Mouse (Mus musculus): Measurements from ENCODE around the gene Nrtn. TPM values are rescaled to one million over a fixed set of nuclear protein-coding genes. Genes with fewer than 3 reads are reported as not detected.

Nrtn gene
- not detected for polyA plus RNA-seq (2017; shearing (Covaris generic))

GRCm38 (mm10) chr17:56757416-56758123 lies at the start of gene Nrtn:
TSS of gene Nrtn (minus strand) at chr17:56757530.

GRCm38 (mm10) chr17:56769950-56770349 lies 12.6 kb upstream of the Nrtn start, which contains the start of gene Prr22:
TSS of gene Prr22 (plus strand) at chr17:56770250.

GRCm38 (mm10) chr17:56764474-56765354 lies 7.4 kb upstream of the Nrtn start, which contains the start of gene Dus3l:
TSS of gene Dus3l (plus strand) at chr17:56764757.

GRCm38 (mm10) chr17:56717363-56718058 lies 39.8 kb downstream of the Nrtn start, which contains the start of the genes Ndufa11 and Vmac:
TSS of gene Ndufa11 (plus strand) at chr17:56717767.
TSS of gene Vmac (minus strand) at chr17:56718022.

Other genes starting within 250 kb of the Nrtn start
- not detected for gene Znrf4, start 245.1 kb downstream of the Nrtn start, polyA plus RNA-seq (2017; shearing (Covaris generic))
- gene Gm20219, start 203.1 kb downstream of the Nrtn start, polyA plus RNA-seq (2017; shearing (Covaris generic)): 0.55 TPM
- 238 TPM for gene Safb2, start 172.9 kb downstream of the Nrtn start, polyA plus RNA-seq (2017; shearing (Covaris generic))
- gene Safb, start 172.7 kb downstream of the Nrtn start, polyA plus RNA-seq (2017; shearing (Covaris generic)): 253 TPM
- 139 TPM for gene 2410015M20Rik, start 147.8 kb downstream of the Nrtn start, polyA plus RNA-seq (2017; shearing (Covaris generic))
- gene Rpl36, start 144.1 kb downstream of the Nrtn start, polyA plus RNA-seq (2017; shearing (Covaris generic)): 2,504 TPM
- gene Lonp1, start 130.6 kb downstream of the Nrtn start, polyA plus RNA-seq (2017; shearing (Covaris generic)): 62.0 TPM
- 1.2 TPM for gene Catsperd, start 129.4 kb downstream of the Nrtn start, polyA plus RNA-seq (2017; shearing (Covaris generic))
- gene Ranbp3, start 84.2 kb downstream of the Nrtn start, polyA plus RNA-seq (2017; shearing (Covaris generic)): 94.5 TPM
- gene Ndufa11, start 39.8 kb downstream of the Nrtn start, polyA plus RNA-seq (2017; shearing (Covaris generic)): 132 TPM
- gene Vmac, start 39.5 kb downstream of the Nrtn start, polyA plus RNA-seq (2017; shearing (Covaris generic)): 12.5 TPM
- 60.0 TPM for gene Dus3l, start 7.2 kb upstream of the Nrtn start, polyA plus RNA-seq (2017; shearing (Covaris generic))
- 1.5 TPM for gene Prr22, start 12.7 kb upstream of the Nrtn start, polyA plus RNA-seq (2017; shearing (Covaris generic))
- 1.8 TPM for gene Rfx2, start 73.5 kb upstream of the Nrtn start, polyA plus RNA-seq (2017; shearing (Covaris generic))
- not detected for gene Acsbg2, start 116.9 kb upstream of the Nrtn start, polyA plus RNA-seq (2017; shearing (Covaris generic))
- gene 1700061G19Rik, start 117.9 kb upstream of the Nrtn start, polyA plus RNA-seq (2017; shearing (Covaris generic)): not detected
- 26.1 TPM for gene Mllt1, start 177.9 kb upstream of the Nrtn start, polyA plus RNA-seq (2017; shearing (Covaris generic))
- not detected for gene Acer1, start 224.6 kb upstream of the Nrtn start, polyA plus RNA-seq (2017; shearing (Covaris generic))
- 48.3 TPM for gene Clpp, start 232.8 kb upstream of the Nrtn start, polyA plus RNA-seq (2017; shearing (Covaris generic))
- gene Alkbh7, start 239.8 kb upstream of the Nrtn start, polyA plus RNA-seq (2017; shearing (Covaris generic)): 17.1 TPM
- not detected for gene Pspn, start 242.5 kb upstream of the Nrtn start, polyA plus RNA-seq (2017; shearing (Covaris generic))